Comparison of ENCODE assay signal across 8 mouse cellular contexts in genomic region chr16:32278396-32278795, GRCm38 (mm10). TPM values are rescaled to one million over a fixed set of nuclear protein-coding genes. Genes with fewer than 3 reads are reported as not detected.
DNase-seq lines count a peak whose midpoint lies in the region; ATAC-seq and TF ChIP-seq lines count a peak whose summit lies in the region.

No protein-coding gene starts in this region.

- H3K4me2 ChIP-seq in heart, embryonic 13.5 days: peak overlapping the region; percentile 81
- H3K4me2 ChIP-seq in midbrain, embryonic 12.5 days (replicated peaks): peak overlapping the region; percentile 71

- no peaks in the 10 kb centered on the region for H3K27me3 ChIP-seq in heart, embryonic 13.5 days (replicated peaks)
- H3K27me3 ChIP-seq in ES-Bruce4 (ENCODE audit: control insufficient read depth, insufficient read depth, low read length, poor library complexity, severe bottlenecking): no peaks in the 10 kb centered on the region
- no peaks in the 10 kb centered on the region for H3K27me3 ChIP-seq in hindbrain, embryonic 10.5 days (ENCODE audit: insufficient read depth, poor library complexity, severe bottlenecking)
- no peaks in the 10 kb centered on the region for H3K27me3 ChIP-seq in midbrain, embryonic 12.5 days

- H3K27ac ChIP-seq in heart, embryonic 13.5 days (replicated peaks): peak overlapping the region; percentile 98
- H3K27ac ChIP-seq in ES-Bruce4 (ENCODE audit: insufficient read depth, low read length): peak overlapping the region; percentile 62; the same call in 1 of the 2 replicates
- peak overlapping the region; percentile 97 for H3K27ac ChIP-seq in hindbrain, embryonic 10.5 days
- H3K27ac ChIP-seq in midbrain, embryonic 12.5 days (replicated peaks): peak overlapping the region; percentile 94

- TF ChIP-seq POLR2A in ES-Bruce4 (IDR thresholded peaks at IDR 0.05; ENCODE audit: insufficient read depth, low read length): no peak

- H3K4me3 ChIP-seq in heart, embryonic 13.5 days: peak overlapping the region; percentile 95
- H3K4me3 ChIP-seq in ES-Bruce4 (ENCODE audit: low read depth, low read length): peak overlapping the region; percentile 85
- H3K4me3 ChIP-seq in hindbrain, embryonic 10.5 days: peak overlapping the region; percentile 84
- H3K4me3 ChIP-seq in midbrain, embryonic 12.5 days: peak overlapping the region; percentile 89

- H3K9me3 ChIP-seq in heart, embryonic 13.5 days: 0 out of 2 replicates have a peak, but pooled peaks cover 8% of the 10 kb centered on the region
- peaks cover 12% of the 10 kb centered on the region for H3K9me3 ChIP-seq in ES-Bruce4 (replicated peaks; ENCODE audit: control insufficient read depth, insufficient read depth, low read length, poor library complexity, severe bottlenecking)
- peaks cover 7% of the 10 kb centered on the region for H3K9me3 ChIP-seq in hindbrain, embryonic 10.5 days
- no peaks in the 10 kb centered on the region for H3K9me3 ChIP-seq in midbrain, embryonic 12.5 days

- ATAC-seq in heart, embryonic 13.5 days (ENCODE audit: extremely low read depth, insufficient number of reproducible peaks, low FRiP score, low TSS enrichment): no peak
- no peak for ATAC-seq in midbrain, embryonic 12.5 days (ENCODE audit: low FRiP score, low read depth)
- ATAC-seq in cerebellum, adult (ENCODE audit: insufficient number of reproducible peaks, low FRiP score, low TSS enrichment): no peak

- no peak for TF ChIP-seq CTCF in ES-Bruce4 (IDR thresholded peaks at IDR 0.05; ENCODE audit: low read depth, low read length)

- no peak for TF ChIP-seq EP300 in ES-Bruce4 (IDR thresholded peaks at IDR 0.05; ENCODE audit: insufficient read depth, low read depth, low read length)

- DNase-seq in heart, adult 18-20 months: no peak
- no peak for DNase-seq in hindbrain, embryonic 10.5 days (ENCODE audit: low spot score)
- no peak for DNase-seq in layer of hippocampus, postnatal 25 days (ENCODE audit: extremely low spot score in 1 of 2, low spot score in 1 of 2)
- DNase-seq in frontal cortex, postnatal 10 days (ENCODE audit: low spot score in 2 of 2): no peak

- peaks cover 37% of the 10 kb centered on the region for H3K36me3 ChIP-seq in heart, embryonic 13.5 days
- peaks cover 19% of the 10 kb centered on the region for H3K36me3 ChIP-seq in ES-Bruce4 (ENCODE audit: control insufficient read depth, insufficient read depth, low read length, poor library complexity, severe bottlenecking)
- H3K36me3 ChIP-seq in hindbrain, embryonic 10.5 days: peaks cover 43% of the 10 kb centered on the region
- H3K36me3 ChIP-seq in midbrain, embryonic 12.5 days: peaks cover 21% of the 10 kb centered on the region

- WGBS in heart, embryonic 13.5 days: 48% methylated on average over 7 of the region's 7 CpGs
- 71% methylated on average over 7 of the region's 7 CpGs for WGBS in hindbrain, embryonic 10.5 days
- WGBS in midbrain, embryonic 12.5 days: 64% methylated on average over 7 of the region's 7 CpGs

- peaks cover 24% of the 10 kb centered on the region for H3K4me1 ChIP-seq in heart, embryonic 13.5 days
- H3K4me1 ChIP-seq in ES-Bruce4 (ENCODE audit: control insufficient read depth, insufficient read depth, low read length): no peaks in the 10 kb centered on the region
- H3K4me1 ChIP-seq in hindbrain, embryonic 10.5 days (replicated peaks): peaks cover 28% of the 10 kb centered on the region
- peaks cover 32% of the 10 kb centered on the region for H3K4me1 ChIP-seq in midbrain, embryonic 12.5 days

- H3K9ac ChIP-seq in heart, embryonic 13.5 days: peak overlapping the region; percentile 96
- peak overlapping the region; percentile 92 for H3K9ac ChIP-seq in ES-Bruce4 (ENCODE audit: low read depth, poor library complexity, severe bottlenecking)
- H3K9ac ChIP-seq in midbrain, embryonic 12.5 days (replicated peaks): peak overlapping the region; percentile 85

RNA-seq across cellular contexts. Expression of gene Rnf168, which starts 1.1 kb away (rescaled TPM):
- 17.6 and 18.0 TPM in 2 replicates for polyA plus RNA-seq in heart, embryonic 13.5 days (2015; fragmentation: Nextera tagmentation; extraction: Ambion mirVana)
- 10 to 100 TPM; 12.6 to 12.8 TPM for total RNA-seq in heart, adult 18-20 months (2021)
- 27.2 and 31.0 TPM in 2 replicates for polyA plus RNA-seq in ES-Bruce4 (2011; ENCODE audit: insufficient read depth, insufficient read length, low read depth, missing spikeins)
- 24.0 and 32.2 TPM in 2 replicates for polyA plus RNA-seq in hindbrain, embryonic 10.5 days (2016; fragmentation: Nextera tagmentation; extraction: Ambion mirVana)
- 37.4 and 41.0 TPM in 2 replicates for polyA plus RNA-seq in midbrain, embryonic 12.5 days (2016; fragmentation: Nextera tagmentation; extraction: Ambion mirVana)
- 10 to 100 TPM; 25.0 to 26.5 TPM for total RNA-seq in layer of hippocampus, postnatal 25 days (2021)

RNA-seq across cellular contexts. Expression of gene Smco1, which starts 7.1 kb away (rescaled TPM):
- polyA plus RNA-seq in heart, embryonic 13.5 days (2015; fragmentation: Nextera tagmentation; extraction: Ambion mirVana): 0.17 and 0.20 TPM in 2 replicates
- total RNA-seq in heart, adult 18-20 months (2021): 10 to 100 TPM; 22.5 to 25.3 TPM
- polyA plus RNA-seq in ES-Bruce4 (2011; ENCODE audit: insufficient read depth, insufficient read length, low read depth, missing spikeins): not detected in 2 replicates
- 0.10 TPM in 1 of 2 replicates, not detected in the other for polyA plus RNA-seq in hindbrain, embryonic 10.5 days (2016; fragmentation: Nextera tagmentation; extraction: Ambion mirVana)
- polyA plus RNA-seq in midbrain, embryonic 12.5 days (2016; fragmentation: Nextera tagmentation; extraction: Ambion mirVana): not detected in 2 replicates
- under 1 TPM; 0.20 to 0.26 TPM for total RNA-seq in layer of hippocampus, postnatal 25 days (2021)

RNA-seq across cellular contexts. Expression of gene Wdr53, which starts 31.4 kb away (rescaled TPM):
- polyA plus RNA-seq in heart, embryonic 13.5 days (2015; fragmentation: Nextera tagmentation; extraction: Ambion mirVana): 8.4 and 11.0 TPM in 2 replicates
- total RNA-seq in heart, adult 18-20 months (2021): 1 to 10 TPM; 6.9 to 7.4 TPM
- 15.9 and 17.5 TPM in 2 replicates for polyA plus RNA-seq in ES-Bruce4 (2011; ENCODE audit: insufficient read depth, insufficient read length, low read depth, missing spikeins)
- polyA plus RNA-seq in hindbrain, embryonic 10.5 days (2016; fragmentation: Nextera tagmentation; extraction: Ambion mirVana): 17.4 and 19.0 TPM in 2 replicates
- 14.4 and 16.8 TPM in 2 replicates for polyA plus RNA-seq in midbrain, embryonic 12.5 days (2016; fragmentation: Nextera tagmentation; extraction: Ambion mirVana)
- 10 to 100 TPM; 12.8 to 13.7 TPM for total RNA-seq in layer of hippocampus, postnatal 25 days (2021)

RNA-seq across cellular contexts. Expression of gene Fbxo45, which starts 31.4 kb away (rescaled TPM):
- 3.7 and 5.8 TPM in 2 replicates for polyA plus RNA-seq in heart, embryonic 13.5 days (2015; fragmentation: Nextera tagmentation; extraction: Ambion mirVana)
- 10 to 100 TPM; 12.1 to 12.6 TPM for total RNA-seq in heart, adult 18-20 months (2021)
- polyA plus RNA-seq in ES-Bruce4 (2011; ENCODE audit: insufficient read depth, insufficient read length, low read depth, missing spikeins): 15.5 and 16.0 TPM in 2 replicates
- polyA plus RNA-seq in hindbrain, embryonic 10.5 days (2016; fragmentation: Nextera tagmentation; extraction: Ambion mirVana): 9.0 and 10.6 TPM in 2 replicates
- polyA plus RNA-seq in midbrain, embryonic 12.5 days (2016; fragmentation: Nextera tagmentation; extraction: Ambion mirVana): 21.5 and 26.8 TPM in 2 replicates
- total RNA-seq in layer of hippocampus, postnatal 25 days (2021): 10 to 100 TPM; 43.3 to 46.4 TPM

RNA-seq across cellular contexts. Expression of gene Ubxn7, which starts 53.7 kb away (rescaled TPM):
- 16.1 and 20.3 TPM in 2 replicates for polyA plus RNA-seq in heart, embryonic 13.5 days (2015; fragmentation: Nextera tagmentation; extraction: Ambion mirVana)
- 10 to 100 TPM; 22.4 to 28.3 TPM for total RNA-seq in heart, adult 18-20 months (2021)
- polyA plus RNA-seq in ES-Bruce4 (2011; ENCODE audit: insufficient read depth, insufficient read length, low read depth, missing spikeins): 98.6 and 108 TPM in 2 replicates
- polyA plus RNA-seq in hindbrain, embryonic 10.5 days (2016; fragmentation: Nextera tagmentation; extraction: Ambion mirVana): 25.2 and 27.0 TPM in 2 replicates
- 29.1 and 35.8 TPM in 2 replicates for polyA plus RNA-seq in midbrain, embryonic 12.5 days (2016; fragmentation: Nextera tagmentation; extraction: Ambion mirVana)
- 10 to 100 TPM; 49.4 to 58.2 TPM for total RNA-seq in layer of hippocampus, postnatal 25 days (2021)
